Mouse (Mus musculus): ENCODE measurements around the gene Agfg2.
A peak's percentile ranks its signal among the peaks of the same experiment; 100 is the strongest.
"Not testable (repeated sequence)": the region's sequence is repeated elsewhere in the genome, so short reads cannot be mapped to it uniquely, and the experiment has no call there.

Agfg2 gene

DNA sequence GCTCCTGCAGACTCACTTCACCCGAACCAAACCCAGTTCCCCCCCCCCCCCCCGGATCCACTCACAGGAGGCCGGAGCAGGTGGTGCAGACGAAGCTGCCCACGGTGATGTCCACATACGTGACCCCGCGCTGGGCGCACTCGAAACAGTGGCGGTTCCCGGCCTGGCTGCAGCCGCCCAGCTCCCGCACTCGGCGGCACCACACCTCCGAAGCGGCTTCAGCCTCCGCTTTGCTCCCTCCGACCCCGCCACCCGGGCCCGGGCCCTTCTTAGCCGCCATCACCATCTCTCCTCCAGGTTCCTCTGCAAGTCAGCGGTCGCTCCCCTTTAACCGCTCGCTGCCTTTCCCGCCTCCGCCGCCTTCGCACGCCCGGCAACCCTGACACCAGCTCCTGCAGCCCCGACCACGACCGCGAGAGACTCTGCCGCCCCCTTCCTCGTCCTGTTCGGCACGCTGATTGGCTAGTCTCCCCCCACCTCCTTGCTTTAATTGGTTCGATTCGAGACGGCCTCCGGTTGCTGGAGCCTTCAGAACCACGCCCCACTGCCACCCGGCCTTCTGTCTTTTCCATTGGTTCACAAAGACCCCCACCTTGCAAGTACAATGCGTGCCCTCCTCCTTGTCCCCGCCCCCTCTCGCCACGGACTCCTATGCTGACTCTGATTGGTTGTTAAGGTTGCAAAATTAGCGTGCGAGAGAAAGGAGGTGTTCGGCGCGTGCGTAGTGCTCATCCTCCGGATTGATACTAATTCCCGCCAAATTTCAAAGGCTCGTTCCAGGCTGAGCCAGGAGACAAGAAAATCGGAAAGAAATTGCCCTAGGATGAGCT is at the start of gene Agfg2:
Agfg2 (minus strand) TSS at position 433 of the 830 bp plus-strand sequence.
- peak; percentile 95 for DNase-seq (ENCODE audit: extremely low spot score, low spot score)

DNA sequence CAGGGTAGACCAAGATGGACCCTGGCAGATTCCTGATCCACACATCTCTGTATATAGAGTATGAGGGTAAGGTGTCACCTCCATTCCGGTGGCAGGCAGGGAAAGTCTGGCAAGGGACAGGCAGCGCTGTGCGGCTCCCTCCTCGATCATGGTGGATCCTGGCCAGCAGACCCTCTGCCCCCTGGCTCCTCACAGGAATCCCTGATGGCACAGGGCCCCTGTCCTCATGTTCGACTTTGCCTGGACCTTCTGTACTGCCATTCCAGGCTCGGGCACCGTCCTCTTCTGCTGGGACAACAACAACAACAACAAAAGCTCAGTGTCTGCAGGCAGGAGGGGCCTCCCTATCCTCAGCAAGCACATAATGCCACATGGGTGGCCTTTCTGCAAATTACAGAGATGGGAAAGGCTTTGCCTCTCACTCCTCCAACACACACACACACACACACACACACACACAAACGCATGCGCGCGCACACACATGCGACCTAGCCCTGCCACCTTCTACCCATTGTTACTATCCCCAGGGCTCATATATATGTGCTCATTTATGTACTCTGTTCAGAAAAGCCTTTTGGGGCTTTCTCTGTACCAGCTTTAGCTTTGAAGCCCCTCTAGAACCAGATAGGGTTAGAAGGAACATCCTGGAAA is 49.2 kb upstream of the Agfg2 start:
- DNase-seq (ENCODE audit: extremely low spot score, low spot score): peak; percentile 35

DNA sequence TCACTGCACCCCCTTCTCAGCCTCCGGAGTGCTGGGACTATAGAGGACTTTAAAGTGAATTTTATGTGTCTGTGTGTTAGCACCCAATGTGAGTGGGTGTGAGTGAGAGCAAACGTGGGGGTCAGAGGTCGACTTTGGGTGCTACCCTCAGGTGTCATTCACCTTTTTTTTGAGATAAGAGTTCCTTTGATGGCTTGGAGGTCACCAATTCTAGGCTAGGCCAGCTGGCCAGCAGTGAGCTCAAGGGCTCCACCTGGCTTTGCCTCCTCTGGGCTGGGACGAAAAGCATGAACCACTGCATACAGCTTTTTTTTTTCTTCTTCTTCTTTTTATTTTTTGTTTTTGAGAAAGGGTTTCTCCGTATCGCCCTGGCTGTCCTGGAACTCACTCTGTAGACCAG is 42.2 kb upstream of the Agfg2 start:
- no peak for DNase-seq (ENCODE audit: extremely low spot score, low spot score)

DNA sequence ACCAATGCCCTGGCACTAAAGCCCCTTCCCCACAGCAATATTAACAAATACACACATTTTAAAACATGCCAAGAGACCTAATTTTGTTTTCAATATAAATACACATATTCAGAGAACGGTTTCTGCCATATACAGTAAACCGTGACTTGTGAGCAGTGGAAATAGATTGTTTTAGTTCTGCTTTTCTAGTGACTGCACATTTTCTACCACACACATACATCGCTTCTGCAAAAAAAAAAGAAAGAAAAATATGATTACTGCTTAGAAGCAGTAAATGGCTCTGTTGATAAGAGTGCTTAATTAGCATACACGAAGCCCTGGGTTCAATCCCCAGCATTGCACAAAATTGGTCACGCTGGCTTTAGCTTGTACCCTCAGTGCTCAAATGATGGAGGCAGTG is 39.3 kb upstream of the Agfg2 start:
- DNase-seq (ENCODE audit: extremely low spot score, low spot score): no peak

DNA sequence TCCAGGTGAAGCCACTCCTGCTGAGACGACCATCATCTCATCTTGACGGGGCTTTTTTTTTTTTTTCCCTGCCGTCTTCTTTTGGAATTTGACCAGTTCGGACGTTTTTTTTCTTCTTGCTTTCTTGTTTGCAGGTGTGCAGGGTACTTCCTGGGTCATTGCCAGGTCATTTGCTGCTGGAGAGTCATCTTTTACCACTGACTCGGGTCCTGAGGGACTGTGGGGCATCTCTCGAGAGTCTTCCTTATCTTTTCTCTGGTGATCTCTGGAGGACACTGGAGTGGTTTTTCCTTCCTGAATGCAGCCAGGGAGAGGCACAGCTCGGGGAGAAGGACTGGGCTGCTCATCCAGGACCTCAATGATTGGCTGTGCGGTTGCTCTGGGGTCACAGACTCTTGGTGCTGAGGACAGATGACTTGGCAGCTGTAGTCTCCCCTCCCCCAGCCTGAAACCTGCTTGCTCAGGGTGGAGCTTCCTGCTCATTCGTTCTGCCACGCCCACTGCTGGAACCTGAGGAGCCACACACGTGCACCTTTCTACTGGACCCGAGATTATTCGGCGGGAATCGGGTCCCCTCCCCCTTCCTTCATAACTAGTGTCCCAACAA is 36.1 kb upstream of the Agfg2 start:
- DNase-seq (ENCODE audit: extremely low spot score, low spot score): not testable (repeated sequence)

DNA sequence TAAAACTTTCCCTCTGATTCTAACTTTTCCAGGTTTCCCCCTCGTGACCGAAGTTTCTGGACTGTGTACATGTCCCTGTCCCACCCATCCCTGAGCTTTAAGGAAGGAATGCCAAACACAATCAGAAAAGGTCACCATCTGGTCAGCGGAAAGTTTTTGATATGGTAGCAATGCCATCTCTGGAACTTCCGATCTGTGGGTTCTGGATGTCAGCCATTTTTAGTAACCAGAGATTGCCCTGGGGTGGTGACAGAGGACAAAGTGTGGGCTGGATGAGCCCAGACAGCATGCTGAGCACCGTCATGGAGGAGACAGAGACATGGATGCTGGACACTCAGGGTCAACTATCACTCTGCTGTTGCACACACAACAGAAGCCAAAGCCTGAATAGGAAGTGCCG is 34.6 kb upstream of the Agfg2 start:
- DNase-seq (ENCODE audit: extremely low spot score, low spot score): no peak

DNA sequence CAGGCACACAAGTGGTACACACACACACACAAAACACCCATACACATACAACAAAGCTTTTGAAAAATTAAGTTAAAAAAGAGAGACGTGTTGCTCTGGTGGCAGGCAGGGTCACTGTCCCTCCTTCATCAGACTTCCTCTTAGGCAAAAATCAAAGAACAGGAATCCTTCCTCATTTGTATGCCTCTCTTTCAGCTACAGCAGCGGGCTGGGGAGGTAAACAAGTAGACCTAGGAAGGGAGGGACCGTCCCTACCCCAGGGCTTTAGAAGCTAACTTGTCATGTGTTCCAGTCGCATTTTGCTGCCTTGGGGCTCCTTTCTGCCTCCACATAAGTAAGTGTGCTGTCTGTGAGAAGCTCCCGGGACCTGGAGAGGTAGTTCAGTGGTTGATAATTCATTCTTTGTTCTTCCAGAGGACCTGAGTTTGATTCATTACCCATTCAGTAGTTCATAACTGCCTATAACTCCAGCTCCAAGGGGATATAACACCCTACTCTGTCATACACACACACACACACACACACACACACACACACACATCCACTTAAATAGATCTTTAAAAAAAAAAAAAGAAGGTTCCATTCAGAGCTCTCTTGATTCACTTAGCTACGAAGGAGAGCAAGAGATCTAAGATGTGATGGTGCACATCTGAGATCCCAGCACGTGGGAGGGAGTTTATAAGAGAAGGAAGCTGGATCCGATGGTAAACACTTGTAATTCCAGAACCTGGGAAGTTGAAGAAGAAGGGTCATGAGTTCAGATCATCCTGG is 33.7 kb upstream of the Agfg2 start:
- no peak for DNase-seq (ENCODE audit: extremely low spot score, low spot score)

DNA sequence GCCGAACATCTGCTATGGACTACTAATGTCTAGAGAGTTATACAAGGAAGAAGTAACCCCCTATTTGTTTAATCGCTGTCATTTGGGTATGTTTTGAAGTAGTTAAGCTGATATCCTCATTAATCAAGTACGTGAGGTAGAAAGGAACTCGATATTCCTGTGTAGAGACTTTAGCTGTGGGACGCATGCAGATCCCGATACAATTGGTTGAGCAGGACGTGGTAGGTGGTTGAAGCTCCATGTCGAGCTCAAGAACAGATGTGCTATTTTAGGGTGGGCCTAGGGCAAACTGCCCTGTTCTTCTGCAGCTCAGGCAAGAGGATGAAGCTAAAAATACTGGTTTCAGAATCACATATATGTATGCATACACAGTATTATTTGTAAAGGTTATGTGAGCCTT is 31.2 kb upstream of the Agfg2 start:
- no peak for DNase-seq (ENCODE audit: extremely low spot score, low spot score)

DNA sequence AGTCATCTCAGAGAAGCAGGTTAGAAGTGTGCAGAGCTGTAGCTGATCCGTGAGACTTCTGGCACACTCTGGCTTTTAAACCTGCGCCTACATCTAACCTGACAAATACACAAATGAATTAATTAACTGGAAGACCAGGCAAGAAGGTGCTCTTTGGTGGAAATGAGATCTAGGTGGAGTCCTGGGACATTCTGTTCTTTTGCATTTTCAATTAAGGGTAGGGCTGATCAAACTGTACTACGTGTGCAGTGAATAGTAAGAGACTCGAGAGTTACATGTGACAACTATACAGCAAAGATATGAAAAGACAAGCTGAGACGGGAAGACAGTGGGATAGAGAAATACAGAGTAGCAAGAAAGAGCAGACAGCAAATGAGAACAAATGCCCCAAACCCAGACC is 28.9 kb upstream of the Agfg2 start:
- no peak for DNase-seq (ENCODE audit: extremely low spot score, low spot score)

DNA sequence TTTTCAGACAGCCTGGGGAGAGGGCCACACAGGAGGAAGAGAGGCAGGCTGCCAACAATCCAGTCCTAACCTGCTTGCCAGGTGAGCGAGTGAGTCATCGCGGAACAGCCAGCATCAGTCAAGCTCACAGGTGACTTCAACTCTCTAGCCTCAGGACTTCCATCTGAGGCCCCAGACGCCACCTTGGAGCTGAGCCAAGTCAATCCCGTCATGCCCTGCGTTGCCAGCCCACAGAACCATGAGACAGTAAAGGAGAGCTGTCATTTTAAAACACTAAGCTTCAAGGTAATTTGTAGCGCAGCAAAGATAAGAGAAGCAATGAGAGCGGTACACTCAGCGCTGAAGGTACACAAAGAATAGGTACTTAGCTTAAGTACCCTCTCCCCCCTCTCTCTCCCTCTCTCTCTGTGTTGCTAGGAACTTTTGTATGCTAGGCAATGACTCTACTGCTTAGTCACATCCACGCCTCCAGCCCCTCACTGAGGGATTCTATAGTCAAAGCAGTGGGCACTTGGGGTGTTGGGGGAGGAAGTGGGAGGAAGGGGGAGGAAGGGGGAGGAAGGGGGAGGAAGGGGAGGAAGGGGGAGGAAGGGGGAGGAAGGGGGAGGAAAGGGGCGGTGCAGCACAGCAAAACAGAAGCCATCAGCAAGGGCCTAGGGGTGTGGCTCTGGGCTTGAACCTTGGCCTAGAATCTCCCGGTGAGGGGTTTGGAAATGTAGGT is 22.5 kb upstream of the Agfg2 start:
- DNase-seq (ENCODE audit: extremely low spot score, low spot score): no peak

DNA sequence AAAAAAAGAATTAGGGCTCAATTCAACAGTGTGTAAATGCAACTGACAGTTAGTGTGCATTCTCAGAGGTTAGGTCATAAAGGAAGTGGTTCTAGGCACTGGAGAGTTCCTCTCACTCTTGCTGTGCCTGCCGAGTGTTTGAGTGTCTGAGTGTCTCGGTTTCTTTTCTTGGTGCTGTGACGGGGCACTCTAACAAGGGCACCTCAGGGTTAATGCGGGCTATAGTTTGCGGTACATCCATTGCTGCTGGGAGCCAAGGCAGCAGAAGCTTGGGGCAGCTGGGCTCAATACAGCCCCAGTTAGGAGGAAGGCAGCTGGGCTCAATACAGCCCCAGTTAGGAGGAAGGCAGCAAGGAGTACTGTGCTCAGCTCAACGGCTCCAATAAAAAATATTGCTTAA is 20.7 kb upstream of the Agfg2 start:
- DNase-seq (ENCODE audit: extremely low spot score, low spot score): no peak

DNA sequence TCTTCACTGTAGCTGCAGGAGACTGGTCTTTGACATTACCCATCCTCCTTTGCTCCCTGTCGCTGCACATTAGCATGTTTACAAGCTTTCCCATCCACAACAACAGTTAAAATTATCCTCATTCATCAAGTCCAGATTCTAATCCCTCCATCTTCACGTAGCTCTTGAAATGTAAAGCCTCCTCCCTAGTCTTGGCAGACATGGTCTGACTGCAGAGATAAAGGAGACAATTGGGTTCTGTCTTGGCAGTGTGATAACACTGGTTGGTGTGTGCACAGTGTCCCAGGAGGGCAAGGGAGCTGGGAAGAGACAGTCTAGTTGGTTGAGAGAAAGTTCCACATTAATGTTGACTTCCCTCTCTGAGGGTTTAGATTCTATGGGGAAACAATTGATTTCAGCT is 15.3 kb upstream of the Agfg2 start:
- no peak for DNase-seq (ENCODE audit: extremely low spot score, low spot score)

DNA sequence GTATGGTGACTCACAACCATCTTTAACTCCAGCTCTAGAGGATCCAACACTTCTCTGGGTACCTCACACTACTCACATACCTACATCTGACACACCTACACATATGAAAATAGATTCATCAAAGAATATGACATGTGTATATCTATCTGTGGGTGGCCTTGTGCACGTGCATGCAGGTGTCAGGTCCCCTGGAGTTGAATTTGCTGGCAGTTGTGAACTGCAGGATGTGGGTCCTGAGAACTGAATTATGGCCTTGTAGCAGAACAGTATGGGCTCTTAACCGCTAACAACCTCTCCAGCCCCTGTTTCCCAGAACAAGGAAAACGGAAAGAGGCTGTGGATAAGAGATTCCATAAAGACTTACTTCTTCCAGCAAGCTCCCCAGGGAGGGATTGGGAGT is 14.6 kb upstream of the Agfg2 start:
- DNase-seq (ENCODE audit: extremely low spot score, low spot score): no peak

DNA sequence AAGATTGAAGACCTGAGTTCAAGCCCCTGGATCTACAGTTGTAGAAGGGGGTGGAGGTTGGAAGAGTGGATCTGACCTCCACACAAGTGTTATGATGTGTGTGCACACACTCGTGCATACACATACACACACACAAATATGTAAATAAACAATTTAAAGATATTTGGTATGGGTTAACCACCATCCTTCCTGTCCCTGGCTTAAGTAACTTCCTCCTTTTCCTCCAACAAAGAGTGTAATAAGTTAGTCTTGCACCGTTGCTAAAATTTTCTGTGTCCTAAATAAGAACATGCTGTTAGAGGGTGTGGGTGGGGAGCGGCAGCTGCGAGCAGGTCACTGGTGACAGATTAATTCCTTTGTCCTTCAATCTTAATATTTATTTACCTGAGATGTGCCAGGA is 11.4 kb upstream of the Agfg2 start:
- no peak for DNase-seq (ENCODE audit: extremely low spot score, low spot score)

DNA sequence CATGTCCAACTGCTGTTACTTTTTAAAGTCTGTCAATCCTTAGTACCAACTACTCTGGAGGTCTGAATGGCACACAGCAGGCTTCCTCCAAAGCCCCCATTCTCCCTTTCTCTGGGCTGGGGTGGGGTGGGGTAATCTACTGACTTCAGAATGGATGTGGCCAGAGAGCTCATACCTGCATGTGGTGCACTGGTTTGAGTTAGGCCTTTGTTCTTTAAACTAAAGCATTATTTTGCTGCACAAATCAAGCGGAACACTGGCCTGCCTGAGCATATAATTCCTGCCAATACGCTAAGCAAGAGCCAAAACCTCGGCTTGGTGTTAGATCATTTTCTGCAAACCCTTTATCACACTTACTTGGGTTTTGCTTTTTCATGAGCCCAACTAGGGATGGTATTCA is 10.3 kb upstream of the Agfg2 start:
- no peak for DNase-seq (ENCODE audit: extremely low spot score, low spot score)

DNA sequence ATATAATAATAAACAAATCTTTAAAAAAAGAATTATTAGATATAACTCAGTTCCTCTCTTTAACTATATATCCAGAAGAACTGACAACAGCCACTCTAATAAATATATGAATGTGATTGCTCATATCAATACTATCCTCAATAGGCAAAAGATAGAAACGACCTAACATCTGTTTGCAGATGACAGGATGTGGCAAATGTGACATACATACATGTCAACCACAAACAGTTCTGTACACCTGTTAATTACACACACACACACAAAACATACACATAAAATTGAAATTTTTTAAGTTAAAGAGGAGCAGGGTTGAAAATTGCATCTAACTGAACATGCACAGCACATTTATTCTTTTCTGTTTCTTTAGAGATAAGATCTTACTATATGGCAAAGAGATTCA is 7.4 kb upstream of the Agfg2 start:
- no peak for DNase-seq (ENCODE audit: extremely low spot score, low spot score)

DNA sequence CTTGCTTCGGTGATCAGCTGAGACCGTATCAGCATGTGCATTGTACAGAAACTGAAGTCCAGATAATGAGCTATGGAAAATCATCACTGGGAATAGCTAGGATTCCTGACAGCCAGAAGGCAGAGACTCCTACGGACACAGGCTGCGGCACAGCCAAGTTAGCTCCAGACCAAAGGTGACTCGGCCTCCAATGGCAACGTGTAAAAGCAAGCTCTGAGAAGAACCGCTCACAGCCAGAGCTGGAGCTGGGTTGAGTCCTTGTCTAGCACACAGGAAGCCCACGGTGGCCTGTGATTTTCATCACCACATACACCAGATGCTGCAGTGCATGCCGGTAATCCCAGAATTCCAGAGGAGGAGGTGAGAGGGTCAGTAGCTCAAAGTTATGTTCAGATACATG is 6.0 kb upstream of the Agfg2 start:
- no peak for DNase-seq (ENCODE audit: extremely low spot score, low spot score)

DNA sequence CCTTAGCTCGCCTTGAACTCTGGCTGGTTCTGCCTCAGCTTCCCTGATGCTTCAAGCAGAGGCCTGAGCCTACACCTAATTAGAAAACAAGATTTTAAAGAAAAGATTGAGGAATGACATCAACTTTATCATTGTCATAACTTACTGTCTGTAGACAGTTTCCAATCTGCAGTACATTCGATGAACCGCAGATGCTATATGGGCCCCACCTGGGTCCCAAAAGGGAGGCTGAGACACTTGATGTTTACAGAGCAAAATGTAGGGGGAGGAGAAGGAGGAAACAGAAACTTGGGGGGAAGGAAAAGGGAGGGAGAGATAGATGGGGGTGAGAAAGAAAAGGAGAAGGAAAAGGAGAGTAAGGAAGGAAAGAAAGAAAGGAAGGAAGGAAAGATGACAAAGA is 5.4 kb upstream of the Agfg2 start:
- no peak for DNase-seq (ENCODE audit: extremely low spot score, low spot score)

DNA sequence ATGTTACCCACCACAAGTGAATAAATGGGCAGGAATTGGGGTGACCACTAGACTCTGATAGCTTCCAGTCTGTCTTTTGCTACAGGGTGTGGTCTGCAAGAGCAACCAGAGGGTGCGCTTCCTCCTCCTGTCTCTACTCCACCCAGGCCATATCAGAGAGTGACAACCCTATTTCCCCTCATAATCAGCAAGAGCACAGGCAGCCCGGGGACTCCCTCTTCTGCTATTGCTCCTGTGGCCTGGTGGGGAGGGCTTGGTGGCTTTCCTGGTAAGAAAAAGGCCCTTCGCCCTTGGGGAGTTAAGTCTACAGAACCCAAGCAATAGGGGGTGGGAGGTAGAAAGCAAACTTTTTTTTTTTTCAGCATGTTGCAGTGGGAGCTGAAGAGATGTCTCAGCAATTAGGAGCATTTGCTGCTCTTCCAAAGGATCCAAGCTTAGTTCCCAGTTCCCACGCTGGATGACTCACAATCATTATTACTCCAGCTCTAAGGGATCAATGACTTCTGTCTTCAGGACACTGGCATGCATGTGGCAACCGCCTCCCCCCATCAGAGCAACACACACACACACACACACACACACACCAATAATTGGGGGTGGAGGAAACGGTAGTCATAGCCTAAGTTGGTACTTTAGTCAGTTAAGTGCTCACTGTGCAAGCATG is 1.7 kb upstream of the Agfg2 start:
- DNase-seq (ENCODE audit: extremely low spot score, low spot score): no peak

DNA sequence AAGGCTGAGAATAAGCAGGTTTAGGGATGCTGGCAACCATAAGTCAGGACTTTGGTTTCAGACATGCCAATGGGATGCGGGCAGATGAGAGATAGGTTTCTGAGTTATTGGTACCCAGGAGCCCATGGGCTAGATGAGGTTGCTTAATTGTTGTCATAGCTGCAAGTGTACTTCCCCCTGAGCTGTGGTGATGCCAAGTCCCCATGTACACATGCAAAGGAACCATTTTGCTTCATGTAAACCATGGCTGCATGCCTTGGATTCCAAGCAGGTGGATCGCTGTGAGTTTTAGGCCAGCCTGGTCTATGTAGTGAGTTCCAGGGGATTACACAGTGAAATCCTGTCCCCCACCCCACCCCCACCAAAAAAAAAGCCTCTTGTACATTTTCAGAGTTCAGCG is 1.1 kb upstream of the Agfg2 start:
- no peak for DNase-seq (ENCODE audit: extremely low spot score, low spot score)

Data from neural tube, embryonic 10.5 days (tissue).